Mouse (Mus musculus) C2C12 (cell line): ENCODE results near the gene Apba3. TPM values are rescaled to one million over a fixed set of nuclear protein-coding genes. Genes with fewer than 3 reads are reported as not detected.

Experiments
- H3K27me3 ChIP-seq: one replicate; pipeline ENCODE4 v1.6.1; 2011; ENCODE audit not compliant: control insufficient read depth, insufficient read depth, insufficient read length
- H3K36me3 ChIP-seq: one replicate; pipeline ENCODE4 v1.6.1; 2011; ENCODE audit not compliant: control insufficient read depth, insufficient read depth
- H3K4me3 ChIP-seq: one replicate; pipeline ENCODE4 v1.5.1; 2011; ENCODE audit warnings: mild to moderate bottlenecking, control low read depth; ENCODE audit not compliant: poor library complexity, insufficient read depth, severe bottlenecking
- H3K79me2 ChIP-seq: one replicate; pipeline ENCODE4 v1.6.1; 2011; ENCODE audit not compliant: control insufficient read depth, insufficient read depth
- H3K79me3 ChIP-seq: one replicate; pipeline ENCODE4 v1.6.1; 2011; ENCODE audit warnings: low read depth, control low read depth
- H3ac ChIP-seq: one replicate; pipeline ENCODE3; 2011; ENCODE audit warnings: low read depth; ENCODE audit not compliant: control insufficient read depth, insufficient read length
- CEBPB ChIP-seq: IDR thresholded peaks from one replicate; pipeline ENCODE4 v1.6.1; 2011; ENCODE audit warnings: low read depth, mild to moderate bottlenecking, control low read depth, moderate library complexity
- CTCF ChIP-seq: IDR thresholded peaks from one replicate; pipeline ENCODE4 v1.5.1; 2011; ENCODE audit not compliant: control insufficient read depth, insufficient read depth, insufficient read length
- FOSL1 ChIP-seq: IDR thresholded peaks from one replicate; pipeline ENCODE4 v1.8.0; 2011; ENCODE audit warnings: mild to moderate bottlenecking, low read length; ENCODE audit not compliant: poor library complexity, insufficient read depth, severe bottlenecking
- MAX ChIP-seq: IDR thresholded peaks from one replicate; pipeline ENCODE4 v1.6.1; 2011; ENCODE audit warnings: mild to moderate bottlenecking, control low read depth
- MYOD1 ChIP-seq: IDR thresholded peaks from one replicate; pipeline ENCODE4 v1.6.1; 2011; ENCODE audit warnings: low read depth; ENCODE audit not compliant: control insufficient read depth, insufficient read length
- MYOG ChIP-seq: IDR thresholded peaks from one replicate; pipeline ENCODE4 v1.6.1; 2011; ENCODE audit not compliant: control insufficient read depth, insufficient read length; ENCODE audit errors: extremely low read depth
- USF1 ChIP-seq: IDR thresholded peaks from one replicate; pipeline ENCODE4 v1.6.1; 2011; ENCODE audit warnings: low read depth, mild to moderate bottlenecking, control low read depth, moderate library complexity
- polyA plus RNA-seq: library from polyadenylated mRNA; unstranded; fragments of >200 nt; fragmentation: generic; extraction: Trizol; gene quantifications from one replicate; pipeline ENCODE4 v1.2.1, GENCODE M21; 2012; ENCODE audit warnings: missing spikeins

Apba3 gene
- polyA plus RNA-seq, 1 experiment = 103 TPM

- Histone ChIP-seq H3K27me3 (no peaks in the 10 kb centered on the region), H3K4me3 (no peak overlapping the region), H3K36me3 (no peaks in the 10 kb centered on the region), H3K79me2 (peaks cover 29% of the 10 kb centered on the region), H3ac (no peak overlapping the region), H3K79me3 (peaks cover 21% of the 10 kb centered on the region)
- TF ChIP-seq FOSL1 (no peak), CEBPB (no peak), MAX (no peak), CTCF (no peak), MYOG (no peak), USF1 (no peak), MYOD1 (no peak)
These were observed 24.1 kb downstream of the Apba3 start for GRCm38 (mm10) chr10:81290698-81291460.

DNA sequence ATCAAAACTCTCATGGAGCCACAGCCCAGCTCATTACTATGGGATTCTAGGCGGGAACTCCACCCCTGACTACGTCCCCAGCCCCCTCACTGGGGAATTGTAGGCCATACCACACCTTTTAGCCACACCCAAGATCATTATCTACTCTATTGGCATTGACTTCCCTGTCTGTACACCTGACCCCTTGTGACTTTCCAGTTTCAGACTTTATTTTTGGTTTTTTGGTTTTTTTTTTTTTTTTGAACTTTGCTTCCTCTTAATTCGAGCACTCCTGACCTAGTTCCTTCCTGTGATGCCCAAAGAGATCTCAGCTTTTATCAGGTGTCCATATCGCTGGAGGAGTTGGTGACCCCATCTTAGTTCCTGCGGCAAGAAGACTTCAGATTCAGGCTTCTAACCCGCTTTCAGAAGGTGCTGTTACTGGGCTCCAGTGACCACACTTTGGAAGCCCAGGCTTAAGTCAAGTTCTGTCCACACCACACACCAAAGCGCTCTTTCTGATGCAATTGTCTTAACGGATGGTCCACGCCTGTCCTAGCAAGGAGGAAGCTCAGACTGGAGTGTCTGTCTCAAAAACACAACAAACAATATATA, 24.8 kb downstream of the Apba3 start, which contains the start of gene Tjp3:
Gene Tjp3, minus strand, starts transcription at position 71 of the 594 bp plus-strand sequence.
- Histone ChIP-seq H3ac (no peak within 1 kb of the TSS), H3K4me3 (no peak within 1 kb of the TSS), H3K36me3 (no peaks in the 10 kb centered on the region), H3K79me3 (peaks cover 26% of the 10 kb centered on the region), H3K79me2 (peaks cover 37% of the 10 kb centered on the region), H3K27me3 (no peaks in the 10 kb centered on the region)
- no peak for TF ChIP-seq USF1
- TF ChIP-seq MAX = no peak
- no peak for TF ChIP-seq CEBPB
- no peak for TF ChIP-seq FOSL1
- TF ChIP-seq MYOD1 = no peak
- TF ChIP-seq CTCF = no peak
- no peak for TF ChIP-seq MYOG

DNA sequence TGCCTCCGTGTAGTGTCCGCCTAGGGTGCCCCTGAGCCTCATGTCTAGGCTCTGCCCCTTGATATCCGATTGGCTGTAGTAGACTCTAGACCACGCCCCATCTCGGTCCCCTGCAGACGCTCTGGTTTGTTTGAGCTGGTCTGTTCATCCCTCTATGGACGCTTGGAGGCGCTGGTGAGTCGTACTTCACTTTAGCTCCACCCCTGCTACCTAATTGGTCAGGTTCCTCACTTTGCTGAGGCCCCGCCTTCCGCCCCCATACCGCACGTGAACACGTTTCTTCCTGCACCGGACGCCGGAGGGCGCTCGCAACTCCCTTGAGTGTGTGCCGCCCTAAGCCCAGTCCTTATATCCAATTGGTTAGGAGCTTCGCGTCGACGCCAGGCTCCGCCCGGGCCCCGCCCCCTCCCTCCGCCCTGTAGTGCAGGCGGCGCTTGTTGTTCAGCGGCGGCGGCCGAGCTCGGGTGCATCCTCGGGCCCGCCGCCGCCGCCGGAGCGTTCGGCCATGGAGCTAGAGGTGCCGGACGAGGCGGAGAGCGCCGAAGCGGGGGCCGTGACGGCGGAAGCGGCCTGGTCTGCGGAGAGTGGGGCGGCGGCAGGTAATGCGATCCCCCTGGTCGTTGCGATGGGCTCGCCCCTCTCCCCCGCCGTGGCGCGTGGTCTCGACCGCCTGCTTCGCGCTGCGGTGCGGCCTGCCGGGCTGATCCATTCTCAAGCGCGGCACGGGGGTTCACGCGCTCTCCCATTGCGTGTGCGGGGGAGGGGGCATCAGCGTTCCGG, 26.0 kb downstream of the Apba3 start, which contains the start of gene Pip5k1c:
Gene Pip5k1c, plus strand, starts transcription at position 410 of the 780 bp plus-strand sequence.
- Histone ChIP-seq H3ac (peak within 1 kb of the TSS; percentile 95), H3K27me3 (no peaks in the 10 kb centered on the region), H3K36me3 (no peaks in the 10 kb centered on the region), H3K79me3 (peaks cover 36% of the 10 kb centered on the region), H3K79me2 (peaks cover 48% of the 10 kb centered on the region), H3K4me3 (peak within 1 kb of the TSS; percentile 66)
- TF ChIP-seq CEBPB (no peak), CTCF (peak; percentile 84), MYOD1 (no peak), MAX (peak; percentile 81), FOSL1 (no peak), MYOG (no peak), USF1 (peak; percentile 79)

DNA sequence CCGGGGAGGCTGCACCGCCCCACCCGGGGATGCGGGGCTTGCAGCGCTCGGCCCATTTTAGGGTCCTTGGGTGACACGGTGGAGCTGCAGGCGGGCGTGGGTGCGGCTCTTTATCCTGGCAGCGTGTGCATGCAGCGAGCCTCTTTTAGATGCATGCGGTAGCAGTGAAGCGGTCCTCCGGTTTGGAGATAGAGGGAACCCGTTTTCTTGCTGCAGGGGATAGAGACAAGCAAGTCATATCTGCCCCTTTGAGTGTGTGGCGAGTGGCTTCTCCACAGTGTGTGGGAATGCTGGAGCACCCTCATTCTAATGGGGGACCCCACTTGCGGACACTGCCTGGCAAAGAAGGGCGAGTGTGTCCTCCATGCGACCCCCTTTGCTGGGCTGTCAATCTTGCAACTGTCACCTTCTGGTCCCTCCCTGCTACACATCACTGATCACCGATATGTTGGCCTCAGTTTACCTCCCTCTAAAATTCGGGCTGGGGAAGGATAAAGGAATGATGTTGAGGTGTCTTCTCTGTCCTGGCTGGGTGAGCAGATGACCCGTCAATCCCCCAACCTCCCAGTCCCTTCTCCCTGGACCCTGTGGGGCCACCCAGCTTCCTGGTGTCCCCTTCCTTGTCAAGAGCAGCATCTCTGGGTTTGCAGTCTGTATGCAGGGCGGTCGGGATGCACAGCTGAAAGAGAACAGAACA, 26.7 kb downstream of the Apba3 start:
- Histone ChIP-seq H3K79me2 (peaks cover 55% of the 10 kb centered on the region), H3K36me3 (no peaks in the 10 kb centered on the region), H3K79me3 (peaks cover 43% of the 10 kb centered on the region), H3ac (peak overlapping the region; percentile 95), H3K4me3 (peak overlapping the region; percentile 66), H3K27me3 (no peaks in the 10 kb centered on the region)
- TF ChIP-seq MAX = no peak
- TF ChIP-seq CTCF = no peak

DNA sequence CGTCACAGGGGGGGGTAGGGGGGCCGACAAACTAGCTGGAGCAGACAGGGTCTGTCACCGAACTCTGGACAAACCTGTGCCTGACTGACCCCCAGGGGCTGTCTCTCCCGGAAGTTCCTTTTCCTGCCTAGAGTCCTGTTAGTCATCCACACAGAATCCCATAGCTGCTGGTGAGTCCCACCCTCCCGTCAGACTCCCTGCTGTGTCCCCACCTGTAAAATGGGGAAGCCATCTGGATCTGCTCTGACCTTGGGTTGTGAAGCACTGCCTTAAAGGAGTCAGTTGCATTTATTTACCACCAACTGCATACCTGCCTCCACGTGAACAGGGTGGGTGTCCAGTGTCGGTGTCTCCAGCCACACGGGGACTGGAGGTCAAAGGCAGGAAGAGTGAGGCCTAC, 27.7 kb downstream of the Apba3 start:
- H3ac ChIP-seq = no peak overlapping the region
- TF ChIP-seq FOSL1 = no peak
- no peaks in the 10 kb centered on the region for H3K36me3 ChIP-seq
- peaks cover 50% of the 10 kb centered on the region for H3K79me3 ChIP-seq
- no peaks in the 10 kb centered on the region for H3K27me3 ChIP-seq
- no peak overlapping the region for H3K4me3 ChIP-seq
- H3K79me2 ChIP-seq = peaks cover 65% of the 10 kb centered on the region
